Mouse (Mus musculus): Measurements from ENCODE around the gene Sept1.
"Not testable (repeated sequence)": the region's sequence is repeated elsewhere in the genome, so short reads cannot be mapped to it uniquely, and the experiment has no call there.

Sept1 gene

GRCm38 (mm10) chr7:127192989-127193388 lies 39.9 kb downstream of the Sept1 start:
- peak; percentile 75 to 85 for DNase-seq

GRCm38 (mm10) chr7:127190672-127191071 lies 42.3 kb downstream of the Sept1 start:
- DNase-seq: no peak

- DNase-seq: no peak
Observed at GRCm38 (mm10) chr7:127188305-127189276, 44.3 kb downstream of the Sept1 start.

- no peak for DNase-seq
Observed at GRCm38 (mm10) chr7:127187351-127187750, 45.6 kb downstream of the Sept1 start.

GRCm38 (mm10) chr7:127185601-127186000 lies 47.3 kb downstream of the Sept1 start:
- DNase-seq: no peak

- no peak for DNase-seq
Observed at GRCm38 (mm10) chr7:127184720-127185119, 48.2 kb downstream of the Sept1 start.

- peak in 1 of 2 experiments; percentile 48 for DNase-seq
Observed at GRCm38 (mm10) chr7:127183828-127184227, 49.1 kb downstream of the Sept1 start.

GRCm38 (mm10) chr7:127183345-127183744 lies 49.6 kb downstream of the Sept1 start:
- no peak for DNase-seq

- DNase-seq: not testable (repeated sequence)
Observed at GRCm38 (mm10) chr7:127181724-127182123, 51.2 kb downstream of the Sept1 start.

- DNase-seq: no peak
Observed at GRCm38 (mm10) chr7:127180783-127181182, 52.1 kb downstream of the Sept1 start.

GRCm38 (mm10) chr7:127176937-127177336 lies 56.0 kb downstream of the Sept1 start:
- DNase-seq: no peak

GRCm38 (mm10) chr7:127166501-127166900 lies 66.4 kb downstream of the Sept1 start:
- DNase-seq: no peak

- no peak for DNase-seq
Observed at GRCm38 (mm10) chr7:127165607-127166493, 67.1 kb downstream of the Sept1 start.

Measured in kidney, postnatal 25 days (tissue).